Mouse (Mus musculus): ENCODE measurements around the gene Ankrd13b.

DNA sequence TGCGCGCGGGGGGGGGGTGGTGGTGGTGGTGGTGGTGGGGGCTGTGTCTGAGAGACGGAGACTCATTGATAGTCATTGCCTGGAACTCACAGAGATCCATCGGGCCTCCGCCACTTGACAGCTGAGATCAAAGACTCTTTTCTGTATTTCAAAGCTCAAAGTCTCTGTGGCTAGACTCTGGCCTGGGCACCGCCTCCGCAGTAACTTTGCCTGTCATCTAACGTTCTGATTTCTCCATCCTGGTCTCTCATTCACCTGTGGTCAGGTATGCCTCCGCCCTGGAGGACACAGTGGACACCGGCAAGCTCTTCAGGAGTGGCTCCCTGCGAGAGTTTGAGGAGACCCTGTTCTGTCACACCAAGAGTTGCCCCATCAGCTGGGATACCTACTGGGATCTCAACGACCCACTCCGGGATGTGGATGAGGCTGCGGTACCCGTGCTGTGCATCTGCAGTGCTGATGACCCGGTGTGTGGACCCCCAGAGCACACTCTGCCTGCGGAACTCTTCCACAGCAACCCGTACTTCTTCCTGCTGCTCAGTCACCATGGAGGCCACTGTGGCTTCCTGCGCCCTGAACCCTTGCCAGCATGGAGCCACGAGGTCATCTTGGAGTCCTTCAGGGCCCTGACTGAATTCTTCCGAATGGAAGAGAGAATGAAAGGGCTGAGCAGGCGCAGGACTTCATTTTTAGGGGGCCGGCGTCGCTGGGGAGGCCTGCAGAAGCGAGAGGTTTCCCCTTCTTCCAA lies 28.7 kb upstream of the Ankrd13b start:
- TF ChIP-seq POLR2A (IDR thresholded peaks at IDR 0.05; ENCODE audit: insufficient read depth, low read depth, low read length): no peak
- TF ChIP-seq CTCF (IDR thresholded peaks at IDR 0.05): no peak
